Mouse (Mus musculus) cerebellum, postnatal 4 days (tissue): ENCODE measurements at regions not wholly inside any gene's neighbourhood (a gene's known extent, or its start where the extent isn't known, plus 50 kb on each side); places are given as distances from the start of the nearest gene placed in this dataset.
"Not testable (repeated sequence)": the region's sequence is repeated elsewhere in the genome, so short reads cannot be mapped to it uniquely, and the experiment has no call there.

Experiments used
- DNase-seq, 2 experiments: peaks; one replicate each; pipeline ENCODE4 v3.0.0; 2022; ENCODE audit warnings: low spot score in 2 of 2, mixed read lengths in 1 of 2

GRCm38 (mm10) chr13:68167826-68168225 is 304.7 kb downstream of the BC048507 start:
- DNase-seq: peak in 1 of 2 experiments; percentile 50

GRCm38 (mm10) chr13:68173456-68173855 is 310.3 kb downstream of the BC048507 start:
- DNase-seq: not testable (repeated sequence)
